In genomic region chr15:103308056-103308875, GRCm38 (mm10) we compare ENCODE assay signal across 8 mouse cellular contexts. TPM values are rescaled to one million over a fixed set of nuclear protein-coding genes. Genes with fewer than 3 reads are reported as not detected.
DNase-seq lines count a peak whose midpoint lies in the region; ATAC-seq and TF ChIP-seq lines count a peak whose summit lies in the region.

No protein-coding gene starts in this region.

- no peak overlapping the region for H3K27ac ChIP-seq in intestine, embryonic 15.5 days
- no peak overlapping the region for H3K27ac ChIP-seq in lung, embryonic 14.5 days (ENCODE audit: low read depth)

- no peaks in the 10 kb centered on the region for H3K9me3 ChIP-seq in intestine, embryonic 15.5 days
- H3K9me3 ChIP-seq in lung, embryonic 14.5 days (ENCODE audit: low read depth, low read length) = no peaks in the 10 kb centered on the region

- 0 out of 2 replicates have a peak overlapping the region, but pooled peaks have one; percentile 4 for H3K4me3 ChIP-seq in intestine, embryonic 15.5 days (replicated peaks)
- peak overlapping the region; percentile 4; the same call in 1 of the 2 replicates for H3K4me3 ChIP-seq in lung, embryonic 14.5 days (ENCODE audit: low read depth, low read length)

- H3K4me1 ChIP-seq in intestine, embryonic 15.5 days (replicated peaks) = peaks cover 39% of the 10 kb centered on the region
- peaks cover 27% of the 10 kb centered on the region for H3K4me1 ChIP-seq in lung, embryonic 14.5 days (ENCODE audit: insufficient read depth)

- H3K4me2 ChIP-seq in intestine, embryonic 15.5 days (replicated peaks) = peak overlapping the region; percentile 40
- H3K4me2 ChIP-seq in lung, embryonic 14.5 days = peak overlapping the region; percentile 47

- 36% methylated on average over 28 of the region's 28 CpGs for WGBS in intestine, embryonic 15.5 days
- 35% methylated on average over 28 of the region's 28 CpGs for WGBS in lung, embryonic 14.5 days

- peak; percentile 59 for TF ChIP-seq CTCF in lung, embryonic 14.5 days (IDR thresholded peaks at IDR 0.05; ENCODE audit: low read depth)

- ATAC-seq in intestine, embryonic 15.5 days = no peak
- no peak for ATAC-seq in lung, embryonic 14.5 days (ENCODE audit: insufficient read depth)
- no peak for ATAC-seq in megakaryocyte-erythroid progenitor cell, adult 5-6 weeks (replicated peaks; ENCODE audit: low FRiP score, low TSS enrichment, poor library complexity, severe bottlenecking)

- peak; percentile 39 for DNase-seq in cerebellum, adult 9-11 months
- no peak for DNase-seq in cerebellum, postnatal 25 days
- peak; percentile 42 for DNase-seq in embryo, embryonic 9.5 days (ENCODE audit: extremely low spot score)
- peak; percentile 55 for DNase-seq in lung, embryonic 14.5 days
- DNase-seq in thymus, postnatal 25 days = peak; percentile 33
- no peak for DNase-seq in adrenal gland, adult 2 months

- H3K27me3 ChIP-seq in intestine, embryonic 15.5 days (replicated peaks) = no peaks in the 10 kb centered on the region
- H3K27me3 ChIP-seq in lung, embryonic 14.5 days (ENCODE audit: insufficient read depth, low read length) = no peaks in the 10 kb centered on the region

- peak overlapping the region; percentile 18; the same call in 1 of the 2 replicates for H3K9ac ChIP-seq in intestine, embryonic 15.5 days
- H3K9ac ChIP-seq in lung, embryonic 14.5 days = peak overlapping the region; percentile 41

- H3K36me3 ChIP-seq in intestine, embryonic 15.5 days = no peaks in the 10 kb centered on the region
- H3K36me3 ChIP-seq in lung, embryonic 14.5 days (ENCODE audit: insufficient read depth) = no peaks in the 10 kb centered on the region

RNA-seq across cellular contexts. Expression of gene Gpr84, which starts 2.1 kb away (rescaled TPM):
- 0.20 and 0.29 TPM in 2 replicates for polyA plus RNA-seq in intestine, embryonic 15.5 days (2015; fragmentation: Nextera tagmentation; extraction: Ambion mirVana)
- polyA plus RNA-seq in lung, embryonic 14.5 days (2014; fragmentation: Nextera tagmentation; extraction: Ambion mirVana) = 0.61 TPM in 1 of 2 replicates, not detected in the other
- total RNA-seq in megakaryocyte-erythroid progenitor cell, adult 5-6 weeks (2014; fragmentation: Nextera tagmentation) = 0.49 TPM in 1 of 2 replicates, not detected in the other
- 0.34 and 1.3 TPM in 2 replicates for total RNA-seq in megakaryocyte-erythroid progenitor cell, adult 5-6 weeks (2017)
- not detected for total RNA-seq in adrenal gland, adult 2 months (2021)
- 0.09 and 0.15 TPM in 2 replicates for polyA plus RNA-seq in adrenal gland, adult 2 months (2012; rRNA removed)

RNA-seq across cellular contexts. Expression of gene Zfp385a, which starts 31.6 kb away (rescaled TPM):
- polyA plus RNA-seq in intestine, embryonic 15.5 days (2015; fragmentation: Nextera tagmentation; extraction: Ambion mirVana) = 5.6 TPM in 2 replicates
- 11.8 and 12.0 TPM in 2 replicates for polyA plus RNA-seq in lung, embryonic 14.5 days (2014; fragmentation: Nextera tagmentation; extraction: Ambion mirVana)
- 23.4 and 28.7 TPM in 2 replicates for total RNA-seq in megakaryocyte-erythroid progenitor cell, adult 5-6 weeks (2014; fragmentation: Nextera tagmentation)
- 1.7 and 2.1 TPM in 2 replicates for total RNA-seq in megakaryocyte-erythroid progenitor cell, adult 5-6 weeks (2017)
- total RNA-seq in adrenal gland, adult 2 months (2021) = 10 to 100 TPM; 10.1 to 18.3 TPM
- polyA plus RNA-seq in adrenal gland, adult 2 months (2012; rRNA removed) = 16.7 and 17.1 TPM in 2 replicates

RNA-seq across cellular contexts. Expression of gene Copz1, which starts 35.8 kb away (rescaled TPM):
- polyA plus RNA-seq in intestine, embryonic 15.5 days (2015; fragmentation: Nextera tagmentation; extraction: Ambion mirVana) = 259 and 262 TPM in 2 replicates
- polyA plus RNA-seq in lung, embryonic 14.5 days (2014; fragmentation: Nextera tagmentation; extraction: Ambion mirVana) = 304 and 306 TPM in 2 replicates
- total RNA-seq in megakaryocyte-erythroid progenitor cell, adult 5-6 weeks (2014; fragmentation: Nextera tagmentation) = 218 and 249 TPM in 2 replicates
- 53.9 and 91.2 TPM in 2 replicates for total RNA-seq in megakaryocyte-erythroid progenitor cell, adult 5-6 weeks (2017)
- total RNA-seq in adrenal gland, adult 2 months (2021) = 100 to 1,000 TPM; 146 to 152 TPM
- 51.3 and 59.7 TPM in 2 replicates for polyA plus RNA-seq in adrenal gland, adult 2 months (2012; rRNA removed)

RNA-seq across cellular contexts. Expression of gene Nfe2, which starts 50.1 kb away (rescaled TPM):
- polyA plus RNA-seq in intestine, embryonic 15.5 days (2015; fragmentation: Nextera tagmentation; extraction: Ambion mirVana) = 3.5 and 4.9 TPM in 2 replicates
- polyA plus RNA-seq in lung, embryonic 14.5 days (2014; fragmentation: Nextera tagmentation; extraction: Ambion mirVana) = 3.9 TPM in 2 replicates
- total RNA-seq in megakaryocyte-erythroid progenitor cell, adult 5-6 weeks (2014; fragmentation: Nextera tagmentation) = 145 and 147 TPM in 2 replicates
- 124 and 142 TPM in 2 replicates for total RNA-seq in megakaryocyte-erythroid progenitor cell, adult 5-6 weeks (2017)
- under 1 TPM; 0.21 to 0.95 TPM for total RNA-seq in adrenal gland, adult 2 months (2021)
- 0.38 and 0.83 TPM in 2 replicates for polyA plus RNA-seq in adrenal gland, adult 2 months (2012; rRNA removed)

RNA-seq across cellular contexts. Expression of gene Itga5, which starts 58.3 kb away (rescaled TPM):
- polyA plus RNA-seq in intestine, embryonic 15.5 days (2015; fragmentation: Nextera tagmentation; extraction: Ambion mirVana) = 44.8 and 45.5 TPM in 2 replicates
- 46.7 and 47.7 TPM in 2 replicates for polyA plus RNA-seq in lung, embryonic 14.5 days (2014; fragmentation: Nextera tagmentation; extraction: Ambion mirVana)
- 51.5 and 56.4 TPM in 2 replicates for total RNA-seq in megakaryocyte-erythroid progenitor cell, adult 5-6 weeks (2014; fragmentation: Nextera tagmentation)
- total RNA-seq in megakaryocyte-erythroid progenitor cell, adult 5-6 weeks (2017) = 11.5 and 11.8 TPM in 2 replicates
- total RNA-seq in adrenal gland, adult 2 months (2021) = 10 to 100 TPM; 28.4 to 36.0 TPM
- 28.5 and 33.7 TPM in 2 replicates for polyA plus RNA-seq in adrenal gland, adult 2 months (2012; rRNA removed)

Comparison
In these comparisons a context has a peak if more than half of its experiments do, and no peak if none do; other contexts are left out.
1. DNase-seq: peak in cerebellum, adult 9-11 months (single experiment), embryo, embryonic 9.5 days (single experiment), lung, embryonic 14.5 days (single experiment) and thymus, postnatal 25 days (single experiment); none in cerebellum, postnatal 25 days (0 of 2) and adrenal gland, adult 2 months (single experiment).